In genomic region chr5:99708706-99709105, GRCm38 (mm10) we compare ENCODE assay signal across 9 mouse cellular contexts. TPM values are rescaled to one million over a fixed set of nuclear protein-coding genes. Genes with fewer than 3 reads are reported as not detected.
DNase-seq lines count a peak whose midpoint lies in the region; ATAC-seq lines count a peak whose summit lies in the region.
"Had no signal": no experiment of that assay in that cellular context is flagged by ENCODE, and none has a peak within 500 bp of the region (broad histone marks: within the 10 kb centered on the region; RNA-seq: fewer than 3 reads in every experiment).

No protein-coding gene starts in this region.

- H3K9me3 ChIP-seq in midbrain, embryonic 14.5 days (ENCODE audit: control insufficient read depth, low read length) = no peaks in the 10 kb centered on the region
- H3K9me3 ChIP-seq in midbrain, embryonic 10.5 days (replicated peaks) = no peaks in the 10 kb centered on the region
- H3K9me3 ChIP-seq: megakaryocyte, embryonic 14.5 days had no signal

- 47% methylated on average over 6 of the region's 6 CpGs for WGBS in midbrain, embryonic 14.5 days
- 42% methylated on average over 6 of the region's 6 CpGs for WGBS in midbrain, embryonic 10.5 days

- H3K4me3 ChIP-seq in midbrain, embryonic 14.5 days (replicated peaks; ENCODE audit: low read depth, low read length) = no peak overlapping the region
- H3K4me3 ChIP-seq in midbrain, embryonic 10.5 days = no peak overlapping the region
- H3K4me3 ChIP-seq: megakaryocyte, embryonic 14.5 days had no signal

- DNase-seq in heart, adult 11 months = peak; percentile 61
- no peak for DNase-seq in heart, postnatal 25 days (ENCODE audit: low spot score)
- DNase-seq in midbrain, embryonic 14.5 days = peak; percentile 61
- no peak for DNase-seq in midbrain, embryonic 10.5 days (ENCODE audit: low spot score)
- DNase-seq in cerebellum, adult 8-10 months = peak; percentile 30
- no peak for DNase-seq in Muller cell, postnatal 12 days (ENCODE audit: inconsistent ontology term)
- no peak for DNase-seq in frontal cortex, postnatal 14 days (ENCODE audit: low spot score in 2 of 2)

- no peak for ATAC-seq in midbrain, embryonic 14.5 days (ENCODE audit: low FRiP score, low TSS enrichment)
- peak; percentile 68 for ATAC-seq in megakaryocyte-erythroid progenitor cell, adult 5-6 weeks (replicated peaks; ENCODE audit: low FRiP score, low TSS enrichment, poor library complexity, severe bottlenecking)

- H3K9ac ChIP-seq in midbrain, embryonic 14.5 days (replicated peaks; ENCODE audit: low read length) = no peak overlapping the region

- no peak overlapping the region for H3K27ac ChIP-seq in midbrain, embryonic 14.5 days (replicated peaks; ENCODE audit: low read depth, low read length)
- no peak overlapping the region for H3K27ac ChIP-seq in midbrain, embryonic 10.5 days (replicated peaks)

- H3K4me1 ChIP-seq in midbrain, embryonic 14.5 days (ENCODE audit: control insufficient read depth, insufficient read depth, low read length) = no peaks in the 10 kb centered on the region
- H3K4me1 ChIP-seq in midbrain, embryonic 10.5 days = no peaks in the 10 kb centered on the region
- H3K4me1 ChIP-seq: megakaryocyte, embryonic 14.5 days had no signal

- H3K4me2 ChIP-seq in midbrain, embryonic 14.5 days (ENCODE audit: low read length) = no peak overlapping the region

- no peaks in the 10 kb centered on the region for H3K27me3 ChIP-seq in midbrain, embryonic 14.5 days (ENCODE audit: control insufficient read depth, insufficient read depth, low read length)
- H3K27me3 ChIP-seq in midbrain, embryonic 10.5 days (ENCODE audit: low read depth, poor library complexity, severe bottlenecking) = no peaks in the 10 kb centered on the region
- H3K27me3 ChIP-seq: megakaryocyte, embryonic 14.5 days had no signal

- no peaks in the 10 kb centered on the region for H3K36me3 ChIP-seq in midbrain, embryonic 14.5 days (ENCODE audit: control insufficient read depth, insufficient read depth, low read length)
- no peaks in the 10 kb centered on the region for H3K36me3 ChIP-seq in midbrain, embryonic 10.5 days

- intact Hi-C loops in heart, postnatal 25 days (cut with DNase I) = no loop called here

RNA-seq across cellular contexts. Expression of gene Rasgef1b, which starts 20.2 kb away (rescaled TPM):
- total RNA-seq in heart, postnatal 25 days (2021) = 1 to 10 TPM; 7.4 to 7.7 TPM
- 59.5 and 75.6 TPM in 2 replicates for polyA plus RNA-seq in midbrain, embryonic 14.5 days (2014; fragmentation: Nextera tagmentation; extraction: Ambion mirVana)
- polyA plus RNA-seq in midbrain, embryonic 10.5 days (2016; fragmentation: Nextera tagmentation; extraction: Ambion mirVana) = 9.0 and 15.4 TPM in 2 replicates
- total RNA-seq in megakaryocyte-erythroid progenitor cell, adult 5-6 weeks (2014; fragmentation: Nextera tagmentation) = 0.46 and 2.5 TPM in 2 replicates
- total RNA-seq in megakaryocyte-erythroid progenitor cell, adult 5-6 weeks (2017) = 2.6 and 3.2 TPM in 2 replicates

Comparison
In these comparisons a context has a peak if more than half of its experiments do, and no peak if none do; other contexts are left out.
1. DNase-seq: peak in heart, adult 11 months (single experiment), midbrain, embryonic 14.5 days (single experiment) and cerebellum, adult 8-10 months (single experiment); none in heart, postnatal 25 days (single experiment), midbrain, embryonic 10.5 days (single experiment), Muller cell, postnatal 12 days (single experiment) and frontal cortex, postnatal 14 days (0 of 2).